Mouse (Mus musculus) bone marrow, adult 2 months (tissue): Measurements from ENCODE around the gene Pcdh9.

Experiments
- CTCF ChIP-seq: fragments of 200-500 bp; IDR thresholded peaks from 2 replicates; pipeline ENCODE4 v1.5.1; 2011; ENCODE audit warnings: low read length, control low read depth; ENCODE audit not compliant: control insufficient read depth, insufficient read depth
- POLR2A ChIP-seq: fragments of 200-500 bp; IDR thresholded peaks from 2 replicates; pipeline ENCODE4 v1.6.1; 2011; ENCODE audit warnings: low read depth, mild to moderate bottlenecking, control low read depth, low read length, borderline replicate concordance; ENCODE audit not compliant: control insufficient read depth

- TF ChIP-seq POLR2A: no peak
- TF ChIP-seq CTCF: no peak
Observed at GRCm38 (mm10) chr14:93067411-93068336, 822.8 kb downstream of the Pcdh9 start.
